Mouse (Mus musculus): ENCODE measurements around the gene Pea15a. TPM values are rescaled to one million over a fixed set of nuclear protein-coding genes. Genes with fewer than 3 reads are reported as not detected.
A peak's percentile ranks its signal among the peaks of the same experiment; 100 is the strongest.

Gene Pea15a
- total and polyA plus RNA-seq, 2 experiments from 2014 or later, result 281 to 475 TPM

GRCm38 (mm10) chr1:172200871-172201447 lies 5.6 kb downstream of the Pea15a start:
- ATAC-seq, result peak; percentile 80
- H3K27me3 ChIP-seq (ENCODE audit: insufficient read depth, low read length), result no peaks in the 10 kb centered on the region
- H3K9me3 ChIP-seq (ENCODE audit: low read length), result no peaks in the 10 kb centered on the region
- WGBS, result 8% methylated on average over 7 of the region's 7 CpGs
- peak overlapping the region; percentile 47 for H3K4me2 ChIP-seq (ENCODE audit: low read depth)
- H3K9ac ChIP-seq, result peak overlapping the region; percentile 54
- peaks cover 43% of the 10 kb centered on the region for H3K36me3 ChIP-seq (ENCODE audit: insufficient read depth)
- DNase-seq, result peak; percentile 93
- H3K27ac ChIP-seq (ENCODE audit: low read depth, low read length), result peak overlapping the region; percentile 97
- no peak for TF ChIP-seq CTCF (IDR thresholded peaks at IDR 0.05; ENCODE audit: low read depth)
- H3K4me1 ChIP-seq (ENCODE audit: insufficient read depth), result peaks cover 53% of the 10 kb centered on the region
- H3K4me3 ChIP-seq (ENCODE audit: low read depth, low read length), result peak overlapping the region; percentile 16; the same call in 1 of the 2 replicates

- no peak for ATAC-seq
- H3K36me3 ChIP-seq (ENCODE audit: insufficient read depth), result peaks cover 49% of the 10 kb centered on the region
- no peak overlapping the region for H3K9ac ChIP-seq
- H3K27me3 ChIP-seq (ENCODE audit: insufficient read depth, low read length), result no peaks in the 10 kb centered on the region
- no peak overlapping the region for H3K4me3 ChIP-seq (ENCODE audit: low read depth, low read length)
- peak overlapping the region; percentile 47 for H3K4me2 ChIP-seq (ENCODE audit: low read depth)
- H3K27ac ChIP-seq (ENCODE audit: low read depth, low read length), result peak overlapping the region; percentile 97
- WGBS, result 64% methylated on average over 5 of the region's 5 CpGs
- peaks cover 47% of the 10 kb centered on the region for H3K4me1 ChIP-seq (ENCODE audit: insufficient read depth)
- H3K9me3 ChIP-seq (ENCODE audit: low read length), result no peaks in the 10 kb centered on the region
- no peak for TF ChIP-seq CTCF (IDR thresholded peaks at IDR 0.05; ENCODE audit: low read depth)
- no peak for DNase-seq
These were observed 6.4 kb downstream of the Pea15a start for GRCm38 (mm10) chr1:172200161-172200560.

- no peak for TF ChIP-seq CTCF (IDR thresholded peaks at IDR 0.05; ENCODE audit: low read depth)
- H3K36me3 ChIP-seq (ENCODE audit: insufficient read depth), result peaks cover 61% of the 10 kb centered on the region
- WGBS, result 87% methylated on average over 4 of the region's 4 CpGs
These were observed 7.6 kb downstream of the Pea15a start for GRCm38 (mm10) chr1:172198996-172199395.

GRCm38 (mm10) chr1:172198316-172198715 lies 8.3 kb downstream of the Pea15a start:
- Histone ChIP-seq H3K27me3 (ENCODE audit: insufficient read depth, low read length) (no peaks in the 10 kb centered on the region), H3K4me1 (ENCODE audit: insufficient read depth) (peaks cover 33% of the 10 kb centered on the region), H3K36me3 (ENCODE audit: insufficient read depth) (peaks cover 67% of the 10 kb centered on the region), H3K27ac (ENCODE audit: low read depth, low read length) (no peak overlapping the region), H3K9me3 (ENCODE audit: low read length) (no peaks in the 10 kb centered on the region), H3K9ac (no peak overlapping the region), H3K4me2 (ENCODE audit: low read depth) (no peak overlapping the region), H3K4me3 (ENCODE audit: low read depth, low read length) (no peak overlapping the region)
- 73% methylated on average over 8 of the region's 8 CpGs for WGBS
- ATAC-seq (no peak), DNase-seq (no peak)
- TF ChIP-seq CTCF (IDR thresholded peaks at IDR 0.05; ENCODE audit: low read depth), result no peak

More at GRCm38 (mm10) chr1:172198996-172199395, 7.6 kb downstream of the Pea15a start:
- ATAC-seq (no peak), DNase-seq (no peak)
- Histone ChIP-seq H3K4me2 (ENCODE audit: low read depth) (no peak overlapping the region), H3K27ac (ENCODE audit: low read depth, low read length) (no peak overlapping the region), H3K9me3 (ENCODE audit: low read length) (no peaks in the 10 kb centered on the region), H3K27me3 (ENCODE audit: insufficient read depth, low read length) (no peaks in the 10 kb centered on the region), H3K4me3 (ENCODE audit: low read depth, low read length) (no peak overlapping the region), H3K4me1 (ENCODE audit: insufficient read depth) (peaks cover 39% of the 10 kb centered on the region), H3K9ac (no peak overlapping the region)

- ATAC-seq (no peak), DNase-seq (no peak)
- H3K27ac ChIP-seq (ENCODE audit: low read depth, low read length), result no peak overlapping the region
- H3K4me2 ChIP-seq (ENCODE audit: low read depth), result no peak overlapping the region
- peaks cover 29% of the 10 kb centered on the region for H3K4me1 ChIP-seq (ENCODE audit: insufficient read depth)
- WGBS, result 63% methylated on average over 5 of the region's 5 CpGs
- no peaks in the 10 kb centered on the region for H3K9me3 ChIP-seq (ENCODE audit: low read length)
- no peak overlapping the region for H3K9ac ChIP-seq
- no peaks in the 10 kb centered on the region for H3K27me3 ChIP-seq (ENCODE audit: insufficient read depth, low read length)
- no peak for TF ChIP-seq CTCF (IDR thresholded peaks at IDR 0.05; ENCODE audit: low read depth)
- peaks cover 67% of the 10 kb centered on the region for H3K36me3 ChIP-seq (ENCODE audit: insufficient read depth)
- H3K4me3 ChIP-seq (ENCODE audit: low read depth, low read length), result no peak overlapping the region
These were observed 8.8 kb downstream of the Pea15a start for GRCm38 (mm10) chr1:172197851-172198250.

GRCm38 (mm10) chr1:172197146-172197545 lies 9.5 kb downstream of the Pea15a start:
- Histone ChIP-seq H3K9ac (no peak overlapping the region), H3K27me3 (ENCODE audit: insufficient read depth, low read length) (no peaks in the 10 kb centered on the region), H3K36me3 (ENCODE audit: insufficient read depth) (peaks cover 72% of the 10 kb centered on the region), H3K4me1 (ENCODE audit: insufficient read depth) (peaks cover 22% of the 10 kb centered on the region), H3K27ac (ENCODE audit: low read depth, low read length) (no peak overlapping the region), H3K4me3 (ENCODE audit: low read depth, low read length) (no peak overlapping the region), H3K9me3 (ENCODE audit: low read length) (no peaks in the 10 kb centered on the region), H3K4me2 (ENCODE audit: low read depth) (no peak overlapping the region)
- ATAC-seq, result no peak
- no peak for DNase-seq
- no peak for TF ChIP-seq CTCF (IDR thresholded peaks at IDR 0.05; ENCODE audit: low read depth)
- 85% methylated on average over 3 of the region's 3 CpGs for WGBS

GRCm38 (mm10) chr1:172194435-172194834 lies 12.2 kb downstream of the Pea15a start:
- H3K9me3 ChIP-seq (ENCODE audit: low read length), result no peaks in the 10 kb centered on the region
- H3K27me3 ChIP-seq (ENCODE audit: insufficient read depth, low read length), result no peaks in the 10 kb centered on the region

More at GRCm38 (mm10) chr1:172194435-172194834, 12.2 kb downstream of the Pea15a start:
- H3K4me2 ChIP-seq (ENCODE audit: low read depth), result no peak overlapping the region
- no peak overlapping the region for H3K4me3 ChIP-seq (ENCODE audit: low read depth, low read length)
- H3K36me3 ChIP-seq (ENCODE audit: insufficient read depth), result peaks cover 79% of the 10 kb centered on the region
- ATAC-seq, result no peak
- no peaks in the 10 kb centered on the region for H3K4me1 ChIP-seq (ENCODE audit: insufficient read depth)
- WGBS, result 71% methylated on average over 8 of the region's 8 CpGs
- H3K27ac ChIP-seq (ENCODE audit: low read depth, low read length), result no peak overlapping the region
- no peak overlapping the region for H3K9ac ChIP-seq
- TF ChIP-seq CTCF (IDR thresholded peaks at IDR 0.05; ENCODE audit: low read depth), result no peak
- DNase-seq, result no peak
